Mouse (Mus musculus): ENCODE measurements around the gene Rtl10. TPM values are rescaled to one million over a fixed set of nuclear protein-coding genes. Genes with fewer than 3 reads are reported as not detected.

Rtl10 gene
- 7.7 and 10.5 TPM in 2 replicates for polyA plus RNA-seq (2012; rRNA removed)

GRCm38 (mm10) chr16:18498558-18498990 is at the start of gene Rtl10, which contains the start of gene Gnb1l:
Gene Rtl10, plus strand, starts transcription at chr16:18498901.
Gene Gnb1l, plus strand, starts transcription at chr16:18498713.

Other genes with a start within 250 kb of the Rtl10 start
- 0.32 and 0.84 TPM in 2 replicates for gene Gm49776, start 240.6 kb upstream of the Rtl10 start, polyA plus RNA-seq (2012; rRNA removed)
- gene Dgcr8, start 209.7 kb upstream of the Rtl10 start, polyA plus RNA-seq (2012; rRNA removed), result 81.7 and 91.3 TPM in 2 replicates
- 57.0 and 57.6 TPM in 2 replicates for gene Tango2, start 150.8 kb upstream of the Rtl10 start, polyA plus RNA-seq (2012; rRNA removed)
- 137 and 154 TPM in 2 replicates for gene Arvcf, start 150.7 kb upstream of the Rtl10 start, polyA plus RNA-seq (2012; rRNA removed)
- 19.2 and 20.1 TPM in 2 replicates for gene Txnrd2, start 72.5 kb upstream of the Rtl10 start, polyA plus RNA-seq (2012; rRNA removed)
- 57.9 and 65.8 TPM in 2 replicates for gene Comt, start 72.0 kb upstream of the Rtl10 start, polyA plus RNA-seq (2012; rRNA removed)
- gene Gnb1l, start 188 bp upstream of the Rtl10 start, polyA plus RNA-seq (2012; rRNA removed), result 12.7 and 15.1 TPM in 2 replicates
- 1.3 and 6.8 TPM in 2 replicates for gene Tbx1, start 91.8 kb downstream of the Rtl10 start, polyA plus RNA-seq (2012; rRNA removed)
- 13.7 and 16.3 TPM in 2 replicates for gene Gp1bb, start 123.5 kb downstream of the Rtl10 start, polyA plus RNA-seq (2012; rRNA removed)
- 101 and 103 TPM in 2 replicates for gene Gm49601, start 127.5 kb downstream of the Rtl10 start, polyA plus RNA-seq (2012; rRNA removed)
- 274 and 303 TPM in 2 replicates for gene Sept5, start 131.1 kb downstream of the Rtl10 start, polyA plus RNA-seq (2012; rRNA removed)

Measured in central nervous system, embryonic 14 days (tissue).